In genomic region chr4:107550096-107550495, GRCm38 (mm10) we compare ENCODE assay signal across 26 mouse cellular contexts.
DNase-seq lines count a peak whose midpoint lies in the region; ATAC-seq and TF ChIP-seq lines count a peak whose summit lies in the region.
"Had no signal": no experiment of that assay in that cellular context is flagged by ENCODE, and none has a peak within 500 bp of the region (broad histone marks: within the 10 kb centered on the region; RNA-seq: fewer than 3 reads in every experiment).

No protein-coding gene starts in this region.

- H3K9me3 ChIP-seq in kidney, embryonic 16.5 days (ENCODE audit: low read length), result no peaks in the 10 kb centered on the region
- H3K9me3 ChIP-seq in limb, embryonic 14.5 days (ENCODE audit: control insufficient read depth, low read length), result no peaks in the 10 kb centered on the region
- H3K9me3 ChIP-seq: forebrain, embryonic 15.5 days; heart, embryonic 12.5 days; hindbrain, embryonic 10.5 days; intestine, embryonic 15.5 days; limb, embryonic 15.5 days; lung, embryonic 15.5 days; neural tube, embryonic 15.5 days had no signal

- DNase-seq in kidney, adult 2 months, result peak; percentile 21
- peak; percentile 37 for DNase-seq in testis, postnatal 10 days (ENCODE audit: low spot score)
- no peak for DNase-seq in testis, postnatal 14 days (ENCODE audit: low spot score)
- DNase-seq in NIH3T3 (ENCODE audit: low read depth), result peak; percentile 58
- DNase-seq in limb, embryonic 14.5 days (ENCODE audit: low spot score), result peak; percentile 53
- DNase-seq: adrenal gland, postnatal 10 days; cerebellum, adult 2 months; cerebellum, postnatal 36 days; embryo, embryonic 11 days; gastrocnemius, postnatal 25 days; heart, adult 18-20 months; heart, postnatal 10 days; right cerebral cortex, adult 18-20 months had no signal

- 70% methylated on average over 10 of the region's 10 CpGs for WGBS in kidney, adult 2 months
- WGBS in kidney, embryonic 16.5 days, result 76% methylated on average over 10 of the region's 10 CpGs
- WGBS in limb, embryonic 14.5 days, result 70% methylated on average over 10 of the region's 10 CpGs

- H3K36me3 ChIP-seq in kidney, adult 2 months (ENCODE audit: control insufficient read depth, insufficient read depth, low read length), result no peaks in the 10 kb centered on the region
- no peaks in the 10 kb centered on the region for H3K36me3 ChIP-seq in kidney, embryonic 16.5 days (ENCODE audit: insufficient read depth, low read length)
- no peaks in the 10 kb centered on the region for H3K36me3 ChIP-seq in limb, embryonic 14.5 days (ENCODE audit: control insufficient read depth, insufficient read depth, low read length)
- H3K36me3 ChIP-seq: forebrain, embryonic 15.5 days; heart, embryonic 12.5 days; hindbrain, embryonic 10.5 days; intestine, embryonic 15.5 days; limb, embryonic 15.5 days; lung, embryonic 15.5 days; neural tube, embryonic 15.5 days had no signal

- H3K4me1 ChIP-seq in kidney, adult 2 months (ENCODE audit: control insufficient read depth, insufficient read depth, low read length), result 0 out of 2 replicates have a peak, but pooled peaks cover 2% of the 10 kb centered on the region
- no peaks in the 10 kb centered on the region for H3K4me1 ChIP-seq in kidney, embryonic 16.5 days (ENCODE audit: insufficient read depth, low read length)
- peaks cover 31% of the 10 kb centered on the region for H3K4me1 ChIP-seq in limb, embryonic 14.5 days (ENCODE audit: control insufficient read depth, insufficient read depth, low read length)

- H3K9ac ChIP-seq in kidney, embryonic 16.5 days (replicated peaks; ENCODE audit: low read length), result no peak overlapping the region
- H3K9ac ChIP-seq in limb, embryonic 14.5 days (ENCODE audit: low read depth, low read length, severe bottlenecking), result no peak overlapping the region
- H3K9ac ChIP-seq: forebrain, embryonic 15.5 days; heart, embryonic 12.5 days; intestine, embryonic 15.5 days; limb, embryonic 15.5 days; liver, embryonic 14.5 days; lung, embryonic 15.5 days; neural tube, embryonic 15.5 days had no signal

- TF ChIP-seq POLR2A in kidney, adult 2 months (IDR thresholded peaks at IDR 0.05; ENCODE audit: low read depth, low read length), result no peak
- TF ChIP-seq POLR2A in limb, embryonic 14.5 days (IDR thresholded peaks at IDR 0.05; ENCODE audit: borderline replicate concordance, extremely low read depth, insufficient read depth, insufficient read length), result no peak

- H3K27ac ChIP-seq in kidney, adult 2 months (ENCODE audit: insufficient read depth, low read depth, low read length), result no peak overlapping the region
- H3K27ac ChIP-seq in kidney, embryonic 16.5 days (ENCODE audit: low read length), result no peak overlapping the region
- H3K27ac ChIP-seq in limb, embryonic 14.5 days (replicated peaks; ENCODE audit: low read depth, low read length), result 0 out of 2 replicates have a peak overlapping the region, but pooled peaks have one; percentile 48
- H3K27ac ChIP-seq: forebrain, embryonic 15.5 days; hindbrain, embryonic 10.5 days; intestine, embryonic 15.5 days; liver, embryonic 14.5 days; lung, embryonic 15.5 days; neural tube, embryonic 15.5 days had no signal

- no peak for ATAC-seq in kidney, embryonic 16.5 days (ENCODE audit: low FRiP score, low TSS enrichment)
- 0 out of 2 replicates have a peak, but pooled peaks have one; percentile 4 for ATAC-seq in limb, embryonic 14.5 days (ENCODE audit: low FRiP score, low read depth)
- no peak for ATAC-seq in megakaryocyte, adult 5-6 weeks (ENCODE audit: poor library complexity, severe bottlenecking)
- ATAC-seq: activated CD4-positive, CD25-positive, alpha-beta regulatory T cell, adult 4 months; forebrain, embryonic 15.5 days; hindbrain, embryonic 16.5 days; intestine, embryonic 15.5 days had no signal

- TF ChIP-seq CTCF in kidney, adult 2 months (conservative IDR thresholded peaks at IDR 0.05; ENCODE audit: insufficient read depth, insufficient read length, low read depth, low read length), result no peak

- H3K4me3 ChIP-seq in kidney, adult 2 months (ENCODE audit: insufficient read depth, low read depth, low read length), result no peak overlapping the region
- H3K4me3 ChIP-seq in kidney, embryonic 16.5 days (ENCODE audit: low read length), result no peak overlapping the region
- H3K4me3 ChIP-seq in limb, embryonic 14.5 days (replicated peaks; ENCODE audit: low read length), result no peak overlapping the region
- H3K4me3 ChIP-seq: forebrain, embryonic 15.5 days; heart, embryonic 12.5 days; hindbrain, embryonic 10.5 days; intestine, embryonic 15.5 days; limb, embryonic 15.5 days; lung, embryonic 15.5 days; neural tube, embryonic 15.5 days had no signal

- H3K4me2 ChIP-seq in kidney, embryonic 16.5 days (replicated peaks; ENCODE audit: low read depth, low read length), result no peak overlapping the region
- H3K4me2 ChIP-seq in limb, embryonic 14.5 days (replicated peaks; ENCODE audit: low read depth, low read length, severe bottlenecking), result no peak overlapping the region
- H3K4me2 ChIP-seq: forebrain, embryonic 15.5 days; heart, embryonic 12.5 days; intestine, embryonic 15.5 days; limb, embryonic 15.5 days; lung, embryonic 15.5 days; midbrain, embryonic 11.5 days; neural tube, embryonic 15.5 days had no signal

- H3K27me3 ChIP-seq in kidney, adult 2 months (replicated peaks; ENCODE audit: control insufficient read depth, insufficient read depth, low read length), result no peaks in the 10 kb centered on the region
- H3K27me3 ChIP-seq in kidney, embryonic 16.5 days (ENCODE audit: insufficient read depth, low read length), result no peaks in the 10 kb centered on the region
- H3K27me3 ChIP-seq in limb, embryonic 14.5 days (ENCODE audit: control insufficient read depth, insufficient read depth, low read length), result no peaks in the 10 kb centered on the region
- H3K27me3 ChIP-seq: forebrain, embryonic 15.5 days; heart, embryonic 12.5 days; intestine, embryonic 15.5 days; limb, embryonic 15.5 days; lung, embryonic 15.5 days; neural tube, embryonic 15.5 days had no signal
